Mouse (Mus musculus): ENCODE data around the gene Acad10.
"Not testable (repeated sequence)": the region's sequence is repeated elsewhere in the genome, so short reads cannot be mapped to it uniquely, and the experiment has no call there.

The Acad10 gene

DNA sequence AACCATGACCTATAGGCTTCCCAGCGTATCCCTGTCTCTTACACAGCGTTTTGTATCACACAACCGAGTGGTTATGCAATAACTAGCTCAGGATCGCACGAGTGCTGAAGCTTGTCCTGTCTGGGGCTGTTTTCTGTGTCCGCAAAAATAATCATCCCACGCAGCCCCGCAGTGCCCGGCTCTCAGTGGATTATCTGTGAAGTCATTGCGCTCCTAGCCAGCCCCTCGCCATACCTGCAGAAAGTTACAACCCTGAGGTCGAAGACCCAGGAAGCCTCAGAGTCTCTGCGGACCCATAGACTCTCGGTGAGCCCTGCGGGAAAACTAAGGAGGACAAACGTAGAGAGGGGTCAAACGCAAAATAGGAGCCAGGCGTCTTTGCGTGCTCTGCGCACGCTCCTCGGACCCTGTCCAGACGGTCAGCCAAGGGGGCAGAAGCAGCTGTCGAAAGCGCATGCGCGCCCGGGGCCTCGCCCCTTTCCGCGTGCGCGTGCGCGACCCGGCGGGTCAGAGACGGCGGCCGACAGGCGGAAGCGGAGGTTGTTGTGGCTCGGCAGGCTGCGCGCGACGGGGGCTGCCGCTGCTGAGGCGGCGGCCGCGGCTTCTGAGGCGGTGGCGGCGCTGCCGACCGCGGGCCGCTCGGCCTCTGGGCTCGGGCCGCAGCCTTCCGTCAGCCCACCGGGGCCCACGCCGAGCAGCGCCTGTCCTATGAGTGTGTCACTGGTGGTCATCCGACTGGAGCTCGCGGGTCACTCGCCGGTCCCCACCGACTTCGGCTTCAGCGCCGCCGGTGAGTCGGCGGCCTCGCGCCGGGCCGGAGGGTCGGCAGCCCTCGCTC, at the start of gene Acad10, which contains the start of gene Brap:
Gene Acad10 (minus strand): TSS at position 456 of the 838 bp plus-strand sequence.
Gene Brap (plus strand): TSS at position 505 of the 838 bp plus-strand sequence.
- peak; percentile 93 for DNase-seq

DNA sequence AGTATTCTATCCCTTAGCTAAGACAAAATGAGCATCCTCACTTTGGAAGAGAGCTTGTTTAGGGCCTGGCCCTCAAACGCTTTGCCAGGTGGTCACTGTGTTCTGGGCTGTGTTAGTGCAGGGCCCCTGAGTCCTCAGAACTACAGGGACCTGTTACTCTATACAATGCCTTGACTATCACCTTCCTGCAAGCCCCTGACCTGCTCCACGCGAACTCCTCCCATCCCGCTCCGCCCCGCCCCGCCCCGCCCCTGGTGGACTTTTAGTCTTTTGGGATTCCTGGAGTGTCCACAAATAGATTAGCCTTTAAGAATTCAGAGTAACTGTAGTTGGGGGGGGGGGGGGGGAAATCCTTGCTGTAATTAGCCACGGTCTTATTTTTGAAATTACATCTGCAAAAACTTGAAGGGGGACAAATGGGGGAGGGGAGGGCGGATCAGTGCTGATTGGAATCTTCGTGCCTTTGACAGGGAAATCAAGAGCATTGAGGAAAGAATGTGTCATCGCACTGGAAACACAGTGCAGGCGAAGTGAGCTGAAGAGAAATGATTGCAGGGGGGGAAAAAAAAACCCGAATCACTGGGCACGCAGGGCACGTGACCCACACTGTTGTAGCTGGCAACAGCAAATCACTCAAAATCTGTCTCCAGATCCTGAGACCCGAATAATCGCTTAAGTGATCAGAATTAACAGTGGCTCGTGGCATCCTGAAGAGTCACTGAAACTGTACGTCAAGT, 44.4 kb upstream of the Acad10 start:
- no peak for DNase-seq

DNA sequence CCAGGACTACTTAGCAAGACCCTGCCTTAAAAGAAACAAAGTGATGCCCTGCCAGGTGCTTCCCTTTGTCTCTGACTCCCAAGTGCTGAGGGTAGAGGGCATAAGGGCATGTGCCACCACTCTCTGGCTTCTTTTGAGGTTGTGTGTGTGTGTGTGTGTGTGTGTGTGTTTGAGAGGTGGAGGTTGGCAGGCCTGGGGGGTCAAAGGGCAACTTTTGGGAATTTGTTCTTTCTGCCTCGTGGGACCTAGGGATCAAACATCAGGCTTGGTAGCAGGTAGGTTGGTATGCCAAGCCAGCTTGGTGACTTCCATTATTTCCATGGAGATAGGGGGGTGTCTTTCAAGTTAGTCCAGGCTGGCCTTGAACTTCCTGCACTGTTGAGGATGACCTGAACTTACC, 43.0 kb upstream of the Acad10 start:
- DNase-seq, result no peak

DNA sequence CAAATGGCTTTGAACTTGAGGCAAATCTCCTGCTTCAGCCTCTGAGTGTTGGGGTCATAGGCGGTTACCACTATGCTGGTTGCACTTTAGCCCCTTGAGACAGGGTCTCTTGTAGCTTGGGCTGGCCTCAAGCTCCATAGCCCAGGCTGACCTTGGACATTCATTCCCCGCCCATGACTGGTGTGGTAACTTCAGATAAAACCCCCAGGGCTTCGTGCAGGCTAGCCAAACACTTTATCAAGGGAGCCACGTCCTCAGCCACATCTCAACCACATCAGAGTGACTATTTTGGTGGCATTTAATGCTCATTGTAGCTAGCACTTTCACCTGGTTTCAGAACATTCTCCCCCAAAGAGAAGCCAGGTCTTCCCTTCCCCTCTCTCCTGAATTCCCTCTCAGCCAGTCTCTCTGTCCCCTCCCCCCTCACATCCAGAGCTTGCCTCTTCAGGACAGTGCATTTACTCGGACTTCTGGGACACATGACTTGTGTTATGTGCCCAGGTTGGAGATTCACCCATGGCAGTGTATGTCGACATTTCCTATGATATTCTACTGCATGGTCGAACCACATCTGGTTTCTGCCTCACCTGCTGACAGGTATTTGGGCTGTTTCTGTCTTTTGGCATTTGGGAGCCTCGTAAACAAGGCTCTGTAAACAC, 40.9 kb upstream of the Acad10 start:
- no peak for DNase-seq

DNA sequence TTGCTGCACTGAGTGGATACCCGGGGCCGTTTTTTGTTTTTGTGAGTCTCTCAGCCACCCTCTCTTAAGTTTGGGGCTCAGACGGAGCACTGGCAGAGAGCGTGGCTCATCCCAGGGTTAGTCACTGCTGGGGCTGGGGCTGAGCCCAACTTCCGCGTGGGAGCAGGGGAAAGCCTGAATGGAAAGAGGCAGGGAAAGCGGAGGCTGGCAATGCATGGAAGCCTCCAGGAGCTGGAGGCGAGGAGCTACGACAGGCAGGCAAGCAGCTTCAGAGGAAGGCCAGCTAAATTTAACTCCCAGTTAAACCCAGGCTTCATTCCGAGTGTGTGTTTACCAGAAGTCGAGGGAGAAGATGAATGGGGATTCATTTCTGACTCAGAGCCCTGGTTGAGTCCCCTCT, 40.2 kb upstream of the Acad10 start:
- no peak for DNase-seq

DNA sequence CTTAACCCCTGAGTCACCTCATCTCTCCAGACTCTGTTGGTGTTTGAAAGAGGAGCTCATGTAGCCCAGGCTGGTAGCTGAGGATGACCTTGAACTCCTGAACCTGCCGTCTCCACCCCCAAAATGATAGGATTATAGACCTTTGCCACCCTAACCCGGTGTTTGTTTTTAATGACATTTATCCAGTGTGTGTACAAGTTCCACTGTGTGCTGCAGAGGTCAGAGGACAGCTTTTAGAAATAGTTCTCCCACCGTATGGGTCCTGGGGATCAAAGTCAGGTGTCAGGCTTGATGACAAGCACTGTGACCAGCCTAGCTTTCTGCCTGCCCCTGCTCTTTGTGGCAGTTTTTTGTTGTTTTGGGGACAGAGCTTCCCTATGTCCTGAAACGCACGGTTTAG, 39.6 kb upstream of the Acad10 start:
- no peak for DNase-seq

DNA sequence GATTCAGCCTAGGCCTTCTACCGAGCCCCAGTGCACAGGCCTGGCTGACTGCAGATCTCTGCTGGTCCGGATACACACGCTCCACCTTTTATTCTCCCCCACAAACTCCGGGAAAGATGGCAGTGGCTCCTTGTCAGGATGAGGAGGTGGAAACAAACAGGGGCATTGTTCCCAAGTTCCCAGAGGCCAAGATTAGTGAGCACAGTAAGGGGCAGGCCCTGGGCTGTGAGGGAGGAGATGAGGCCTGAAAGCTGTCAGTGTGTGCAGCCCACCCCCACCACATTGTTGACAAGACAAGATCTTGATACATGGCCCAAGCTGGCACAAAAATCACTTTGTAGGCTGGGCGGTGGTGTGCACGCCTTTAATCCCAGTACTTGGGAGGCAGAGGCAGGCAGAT, 36.4 kb upstream of the Acad10 start:
- no peak for DNase-seq

DNA sequence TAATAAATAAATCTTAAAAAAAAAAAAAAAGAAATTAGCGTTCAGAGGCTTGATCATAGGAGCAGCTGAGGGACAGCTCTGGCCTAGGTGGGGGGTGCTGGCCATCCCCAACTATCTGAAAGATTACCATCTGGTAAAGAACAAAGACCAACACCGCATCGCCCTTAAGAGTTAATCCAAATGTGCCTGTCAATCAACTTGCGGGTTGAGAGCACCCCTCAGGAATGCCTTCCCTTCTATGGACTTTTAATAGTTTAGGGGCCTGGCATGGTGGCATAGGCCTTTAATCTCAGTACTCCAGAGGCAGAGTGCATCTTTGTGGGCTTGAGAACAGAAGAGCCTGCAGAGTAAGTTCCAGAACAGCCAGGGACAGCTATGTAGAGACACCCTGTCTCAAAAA, 32.6 kb upstream of the Acad10 start:
- DNase-seq, result no peak

DNA sequence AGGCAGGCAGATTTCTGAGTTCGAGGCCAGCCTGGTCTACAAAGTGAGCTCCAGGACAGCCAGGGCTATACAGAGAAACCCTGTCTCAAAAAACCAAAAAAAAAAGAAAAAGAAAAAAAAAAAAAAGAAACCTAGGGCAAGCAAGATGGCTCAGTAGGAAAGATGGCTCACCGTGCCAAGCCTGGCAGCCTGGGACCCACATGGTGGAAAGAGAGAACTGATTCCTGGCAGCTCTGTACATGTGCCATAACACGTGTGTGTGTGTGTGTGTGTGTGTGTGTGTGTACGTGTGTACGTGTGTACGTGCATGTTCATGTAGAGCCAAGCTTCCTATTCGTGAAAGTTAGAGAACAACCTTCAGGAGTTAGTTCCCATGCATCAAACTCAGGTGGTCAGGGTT, 31.1 kb upstream of the Acad10 start:
- DNase-seq, result not testable (repeated sequence)

DNA sequence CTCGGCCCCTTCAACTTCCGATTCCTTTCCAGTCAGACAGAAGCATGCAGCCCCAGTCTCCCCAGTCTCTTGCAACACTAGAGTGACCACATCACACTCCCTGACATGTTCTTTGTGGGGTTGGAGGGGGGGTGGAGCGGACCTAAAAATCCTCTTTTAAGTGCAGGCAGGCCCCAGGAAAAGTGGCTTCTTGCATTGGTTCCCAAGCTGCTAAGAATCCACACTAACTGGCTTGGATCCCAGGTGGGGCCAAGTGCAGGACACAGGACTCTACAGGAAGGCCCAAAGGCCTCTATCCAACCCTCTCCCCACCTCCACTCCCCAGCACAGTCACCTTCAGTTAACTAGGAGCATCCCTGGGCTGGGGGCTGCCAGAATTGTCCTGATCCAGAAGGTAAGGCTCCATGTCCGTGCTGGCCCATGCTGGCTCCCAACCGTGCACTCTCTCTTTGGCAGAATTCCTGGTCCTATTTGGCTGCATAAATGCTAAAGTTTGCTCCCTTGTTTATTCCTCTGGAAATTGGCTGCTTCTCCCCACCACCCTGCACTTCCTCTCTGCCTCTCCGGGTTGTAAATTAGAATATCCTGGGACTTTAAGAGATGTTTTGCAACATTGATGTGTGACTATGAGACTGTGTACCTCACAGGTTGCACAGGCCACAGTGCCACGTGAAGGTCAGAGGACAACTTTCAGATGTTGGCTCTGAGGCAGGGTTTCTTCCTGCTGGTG, 30.3 kb upstream of the Acad10 start:
- no peak for DNase-seq

DNA sequence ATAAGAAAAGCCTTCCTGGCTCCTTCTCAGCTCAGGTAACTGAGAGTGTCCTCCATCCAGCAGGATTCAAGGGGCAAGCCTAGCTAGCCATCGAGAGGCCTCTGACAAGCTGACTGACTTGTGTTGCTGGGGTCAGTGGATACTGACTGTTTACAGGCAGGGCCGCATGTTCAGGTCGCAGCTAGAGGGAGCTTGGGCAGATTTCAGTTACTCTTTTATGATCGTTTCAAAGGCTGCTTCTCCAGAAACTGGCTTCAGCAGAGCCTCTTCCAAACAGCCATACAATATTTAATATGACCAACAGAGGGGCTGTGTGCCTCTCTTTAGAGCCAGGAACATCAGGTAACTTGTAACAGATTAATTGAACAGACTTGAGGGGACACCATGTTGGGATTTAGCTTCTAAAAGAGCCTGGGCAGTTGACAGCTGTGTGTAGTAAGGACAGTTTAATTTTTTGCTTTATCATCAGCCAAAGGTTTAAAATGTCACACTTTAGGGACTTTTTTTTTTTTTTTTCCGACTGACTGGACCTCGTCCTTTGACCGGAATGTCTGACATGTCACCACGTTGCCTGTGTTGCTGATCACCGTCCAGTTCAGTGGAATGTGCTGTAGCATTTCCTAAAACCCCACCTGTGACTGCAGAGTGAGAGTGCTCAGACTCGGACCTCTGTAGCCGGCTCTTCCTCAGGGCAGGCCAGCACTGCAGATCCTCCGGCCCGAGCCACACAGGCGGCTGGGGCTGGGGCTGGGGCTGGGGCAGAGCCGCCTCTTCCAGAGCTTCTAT, 26.0 kb upstream of the Acad10 start:
- DNase-seq, result no peak

DNA sequence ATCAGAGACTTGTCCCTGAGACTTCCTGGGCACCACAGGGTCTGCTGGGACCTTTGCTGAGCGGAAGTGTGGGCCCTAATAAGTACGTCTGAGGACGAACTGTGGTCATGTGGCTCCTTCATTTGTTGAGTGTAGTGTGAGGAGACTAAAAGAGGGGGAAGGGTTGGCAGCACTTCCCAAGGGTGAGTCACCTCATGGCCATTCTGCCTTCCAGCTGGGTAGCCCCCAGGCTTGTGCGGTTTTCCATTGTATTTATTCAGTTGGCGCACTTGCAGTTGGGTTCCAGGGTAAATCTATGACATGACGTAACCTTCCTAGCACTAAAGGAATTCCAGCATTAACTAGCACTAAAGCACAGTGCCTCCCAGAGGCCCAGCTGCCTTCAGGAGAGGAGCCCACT, 25.2 kb upstream of the Acad10 start:
- DNase-seq, result no peak

DNA sequence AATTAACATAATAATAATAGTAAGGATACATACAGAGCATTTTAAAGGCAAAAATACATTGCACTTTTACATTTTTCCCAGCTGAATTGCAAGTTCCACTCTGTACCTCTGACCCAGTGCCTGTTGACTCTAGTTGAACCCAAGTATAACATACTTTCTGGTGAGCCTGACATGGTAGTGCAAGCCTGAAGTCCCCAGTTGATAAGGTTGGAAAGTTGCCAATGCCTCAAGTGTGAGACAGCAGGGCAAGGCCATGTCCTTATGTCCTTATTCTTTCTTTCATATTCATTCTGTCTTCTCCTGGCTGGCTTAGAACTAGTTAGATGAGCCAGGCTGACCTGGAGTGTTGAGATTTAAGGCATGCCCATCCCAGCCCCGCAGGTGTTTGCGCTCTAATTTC, 21.9 kb upstream of the Acad10 start:
- DNase-seq, result no peak

DNA sequence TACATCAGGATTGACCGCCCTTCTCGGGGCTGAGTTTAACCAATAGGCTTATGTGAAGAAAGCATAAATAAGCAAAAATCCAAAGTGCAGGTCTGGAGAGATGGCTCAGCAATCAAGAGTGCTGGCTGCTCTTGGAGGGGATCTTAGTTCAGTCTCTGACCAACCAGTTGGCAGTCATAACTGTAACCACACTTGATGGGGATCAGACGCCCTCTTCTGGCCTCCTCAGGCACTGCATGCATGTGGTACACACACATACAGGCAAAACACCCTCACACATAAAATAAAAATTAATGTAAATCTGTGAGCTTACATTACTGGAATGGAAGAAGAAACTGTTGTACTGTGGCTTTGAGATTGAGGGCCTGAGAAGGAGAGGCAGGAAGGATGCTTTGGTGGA, 10.1 kb upstream of the Acad10 start:
- DNase-seq, result peak; percentile 46

DNA sequence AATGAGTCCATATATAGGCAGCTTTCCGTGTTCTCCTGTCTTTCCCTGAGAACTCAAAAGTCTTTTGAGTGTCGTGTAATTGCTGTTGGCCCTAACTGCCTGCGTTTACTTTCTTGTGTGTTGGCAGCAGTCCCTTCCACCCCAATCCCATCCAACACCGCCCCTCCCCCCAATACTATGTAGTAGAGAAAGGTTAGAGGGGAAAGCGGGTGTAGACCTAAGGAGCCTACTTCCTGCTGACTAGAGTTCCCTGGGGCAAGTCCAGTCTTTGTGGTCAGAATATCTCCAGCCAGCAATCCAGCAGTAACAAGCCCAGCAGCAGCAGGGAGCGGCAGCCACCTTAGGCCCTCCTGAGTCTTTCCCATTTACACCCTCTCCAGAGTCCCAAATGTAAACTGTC, 8.1 kb upstream of the Acad10 start:
- no peak for DNase-seq

DNA sequence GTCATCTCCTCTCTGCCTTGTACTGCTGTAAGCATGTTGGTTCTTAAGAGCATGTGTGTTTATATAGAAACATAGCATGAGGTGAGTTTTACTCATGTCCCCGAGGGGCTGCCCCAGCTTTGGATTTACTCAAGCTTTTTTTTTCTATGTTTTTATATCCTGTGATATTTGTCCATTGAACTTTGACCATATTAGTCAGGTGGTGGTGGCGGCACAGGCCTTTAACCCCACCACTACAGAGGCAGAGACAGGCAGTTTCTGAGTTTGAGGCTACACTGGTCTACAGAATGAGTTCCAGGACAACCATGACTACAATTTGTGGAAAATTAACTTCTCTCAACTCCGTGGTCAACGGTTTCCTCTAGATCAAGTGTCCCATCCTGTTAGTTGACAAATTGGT, 6.8 kb upstream of the Acad10 start:
- DNase-seq, result no peak

DNA sequence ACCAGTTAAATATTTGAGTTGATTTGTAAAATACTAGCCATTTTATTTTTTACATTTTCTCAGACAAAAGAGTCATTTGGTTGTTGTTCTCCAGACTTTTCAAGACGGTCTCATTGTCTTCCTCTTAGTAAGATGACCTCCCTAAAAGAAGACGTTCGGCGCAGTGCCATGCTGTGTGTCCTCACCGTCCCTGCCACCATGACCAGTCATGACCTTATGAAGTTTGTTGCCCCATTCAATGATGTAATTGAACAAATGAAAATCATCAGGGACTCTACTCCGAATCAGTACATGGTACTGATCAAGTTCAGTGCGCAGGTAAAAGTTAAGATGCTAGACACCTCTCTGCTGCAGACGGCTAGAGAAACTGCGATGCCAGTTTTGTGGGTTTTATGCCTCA, 4.7 kb upstream of the Acad10 start:
- DNase-seq, result no peak

DNA sequence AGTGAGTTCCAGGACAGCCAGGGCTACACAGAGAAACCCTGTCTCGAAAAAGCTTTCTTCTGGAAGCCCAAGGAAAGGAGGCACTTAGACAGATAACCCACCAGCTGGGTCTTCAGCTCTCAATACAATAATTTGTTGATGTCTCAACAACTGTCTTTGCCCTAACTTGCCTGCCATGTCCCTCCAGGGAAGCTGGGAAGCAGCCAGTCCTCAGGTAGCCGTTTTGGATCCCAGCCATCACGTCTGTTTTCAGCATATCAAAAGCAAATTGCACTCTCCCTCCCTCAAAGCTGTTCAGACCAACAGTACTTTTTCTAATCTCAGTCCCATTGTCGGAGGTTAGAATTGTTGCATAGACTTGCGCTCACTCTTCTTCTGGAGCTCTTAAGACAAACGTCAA, 3.8 kb upstream of the Acad10 start:
- DNase-seq, result no peak

DNA sequence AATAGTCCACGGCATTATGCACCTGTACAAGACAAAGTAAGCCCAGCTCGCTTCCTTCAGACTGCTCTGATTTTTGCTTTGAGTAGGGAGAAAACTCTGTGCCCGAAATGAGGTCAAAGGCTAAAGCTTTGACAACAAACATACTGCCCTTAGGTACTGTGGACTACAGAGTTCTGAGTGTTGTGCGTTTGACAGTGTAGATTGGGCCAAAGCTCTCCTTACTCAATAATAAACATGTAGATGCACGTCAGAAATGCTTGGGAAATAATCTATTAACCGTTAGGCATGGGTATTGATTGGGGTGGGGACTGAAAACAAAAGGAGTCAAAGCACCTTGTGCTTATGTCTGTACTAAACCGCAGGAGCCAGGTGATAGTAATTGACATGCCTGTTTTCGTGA, 3.1 kb upstream of the Acad10 start:
- DNase-seq, result no peak

DNA sequence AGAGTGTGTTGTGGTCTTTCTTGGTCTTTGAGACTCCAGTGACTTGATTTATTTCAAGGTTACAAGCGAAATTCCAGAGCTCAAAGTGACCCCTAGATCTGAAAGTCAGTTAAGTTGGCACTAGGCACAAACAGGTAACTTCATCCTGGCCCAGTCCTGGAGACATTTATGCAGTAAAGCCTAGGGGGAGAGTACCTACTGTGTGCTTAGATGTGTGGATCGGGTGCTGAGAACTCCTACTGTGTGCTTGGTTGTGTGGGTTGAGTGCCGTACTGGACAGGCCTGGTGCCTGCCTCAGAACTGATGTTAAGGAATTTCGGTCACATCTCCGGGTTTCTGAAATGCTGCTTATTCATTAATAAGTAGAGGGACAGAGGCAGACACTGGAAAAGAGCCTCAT, 1.2 kb upstream of the Acad10 start:
- DNase-seq, result no peak

DNA sequence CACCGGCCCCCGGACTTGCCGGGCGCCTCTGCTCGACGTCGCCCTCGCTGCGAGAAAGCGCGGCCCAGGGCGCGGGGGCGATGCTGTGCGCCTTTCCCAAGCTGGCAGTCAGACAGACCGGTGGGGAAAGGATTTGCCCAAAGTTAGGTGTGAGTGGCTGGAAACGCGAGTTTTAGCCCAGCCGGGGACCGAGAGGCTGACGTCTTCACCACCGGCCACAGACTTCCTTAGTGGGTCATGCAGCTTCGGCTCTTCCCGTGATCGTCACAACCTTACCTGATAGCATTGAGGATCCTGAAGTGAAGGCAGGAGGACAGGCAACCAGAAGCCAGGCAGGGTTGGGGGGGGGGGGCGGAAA, 562 bp upstream of the Acad10 start:
- DNase-seq, result peak; percentile 47

DNA sequence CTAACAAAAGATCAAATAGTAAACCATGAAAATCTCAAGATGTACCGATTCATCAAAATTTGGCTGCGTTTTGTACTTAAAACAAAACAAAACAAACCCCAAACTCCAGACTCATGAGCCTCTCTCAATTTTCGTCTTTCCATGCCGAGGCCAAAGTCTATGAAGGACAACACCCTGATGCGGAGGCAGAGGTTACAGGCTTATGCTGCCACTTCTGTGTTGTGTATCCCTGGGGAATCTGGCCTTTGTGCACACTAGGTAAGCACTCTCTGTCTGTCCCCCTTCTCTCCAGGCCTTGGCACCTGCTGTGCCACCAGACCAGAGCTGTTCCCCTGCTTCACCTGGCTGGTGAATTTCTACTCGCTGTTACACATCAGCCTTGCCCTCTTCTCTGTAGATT, 2.7 kb downstream of the Acad10 start:
- not testable (repeated sequence) for DNase-seq

Measured in thymus, postnatal 14 days (tissue).